Mouse (Mus musculus) E14TG2a.4 (cell line): ENCODE measurements at regions not wholly inside any gene's neighbourhood (a gene's known extent, or its start where the extent isn't known, plus 50 kb on each side); places are given as distances from the start of the nearest gene placed in this dataset.
"Not testable (repeated sequence)": the region's sequence is repeated elsewhere in the genome, so short reads cannot be mapped to it uniquely, and the experiment has no call there.

Experiments
- H3K27me3 ChIP-seq: 2 replicates; pipeline ENCODE4 v1.6.1; 2014; ENCODE audit warnings: low read length, control low read depth; ENCODE audit not compliant: insufficient read depth
- H3K36me3 ChIP-seq: 2 replicates; pipeline ENCODE4 v1.6.1; 2014; ENCODE audit warnings: low read length, control low read depth; ENCODE audit not compliant: insufficient read depth
- H3K4me1 ChIP-seq: replicated peaks from 2 replicates; pipeline ENCODE4 v1.6.1; 2014; ENCODE audit warnings: low read depth, low read length, control low read depth
- H3K4me3 ChIP-seq: replicated peaks from 2 replicates; pipeline ENCODE4 v1.5.1; 2014; ENCODE audit warnings: mild to moderate bottlenecking, low read length
- H3K9me3 ChIP-seq: 2 replicates; pipeline ENCODE4 v1.6.1; 2014; ENCODE audit warnings: low read length, control low read depth
- CTCF ChIP-seq: conservative IDR thresholded peaks from 2 replicates; pipeline ENCODE4 v1.5.1; 2014; ENCODE audit warnings: low read length
- NANOG ChIP-seq: IDR thresholded peaks from 2 replicates; pipeline ENCODE4 v1.6.1; 2014; ENCODE audit warnings: borderline replicate concordance, low read length, mixed read lengths
- POU5F1 ChIP-seq: IDR thresholded peaks from 2 replicates; pipeline ENCODE4 v1.6.1; 2014; ENCODE audit warnings: low read length, borderline replicate concordance

DNA sequence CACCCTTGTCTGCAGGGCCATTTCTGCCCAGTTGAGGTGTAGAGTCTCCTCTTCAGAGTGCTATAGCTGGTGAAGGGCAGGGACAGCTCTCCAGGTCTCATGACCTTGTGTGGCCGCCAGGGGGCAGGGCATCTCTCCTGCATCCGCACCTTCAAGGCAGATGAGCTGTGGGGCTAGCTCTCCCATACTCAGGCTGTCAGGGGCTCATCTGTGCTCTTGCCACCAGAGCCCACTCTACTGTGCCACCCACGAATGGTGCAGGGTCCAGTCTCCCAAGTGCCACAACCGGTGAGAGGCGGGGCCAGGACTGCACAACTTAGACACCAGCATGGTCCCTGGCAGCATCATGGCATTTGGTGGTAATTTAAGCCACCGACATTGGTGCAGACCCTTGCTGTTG, 111.3 kb downstream of the Syt10 start:
- no peaks in the 10 kb centered on the region for H3K27me3 ChIP-seq
- no peaks in the 10 kb centered on the region for H3K9me3 ChIP-seq
- peaks cover 5% of the 10 kb centered on the region; the same call in 1 of the 2 replicates for H3K4me1 ChIP-seq
- H3K4me3 ChIP-seq = peak overlapping the region; percentile 50; the same call in 1 of the 2 replicates
- TF ChIP-seq CTCF (peak; percentile 84), POU5F1 (no peak)
- H3K36me3 ChIP-seq = no peaks in the 10 kb centered on the region

DNA sequence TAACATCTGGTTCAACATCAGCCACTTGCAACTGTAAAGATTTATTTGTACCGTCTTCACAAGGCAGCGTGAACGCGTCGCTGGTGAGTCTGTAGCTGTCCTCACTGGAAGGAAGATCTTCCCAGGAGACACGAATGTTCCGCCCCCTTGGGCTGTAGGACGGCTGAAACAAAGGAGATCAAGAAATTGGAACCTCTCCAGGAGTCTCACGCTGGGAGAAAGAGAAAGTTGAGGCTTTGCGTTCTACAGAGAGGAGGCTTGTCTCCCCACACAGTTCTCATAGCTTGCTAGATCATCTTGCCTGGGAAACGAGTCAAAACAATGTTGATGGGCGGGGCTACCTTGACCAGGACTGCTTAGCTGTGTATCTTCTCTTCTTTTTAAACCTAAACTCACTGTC, 117.3 kb downstream of the Syt10 start:
- no peak overlapping the region for H3K4me3 ChIP-seq
- H3K4me1 ChIP-seq = no peaks in the 10 kb centered on the region
- H3K27me3 ChIP-seq = no peaks in the 10 kb centered on the region

DNA sequence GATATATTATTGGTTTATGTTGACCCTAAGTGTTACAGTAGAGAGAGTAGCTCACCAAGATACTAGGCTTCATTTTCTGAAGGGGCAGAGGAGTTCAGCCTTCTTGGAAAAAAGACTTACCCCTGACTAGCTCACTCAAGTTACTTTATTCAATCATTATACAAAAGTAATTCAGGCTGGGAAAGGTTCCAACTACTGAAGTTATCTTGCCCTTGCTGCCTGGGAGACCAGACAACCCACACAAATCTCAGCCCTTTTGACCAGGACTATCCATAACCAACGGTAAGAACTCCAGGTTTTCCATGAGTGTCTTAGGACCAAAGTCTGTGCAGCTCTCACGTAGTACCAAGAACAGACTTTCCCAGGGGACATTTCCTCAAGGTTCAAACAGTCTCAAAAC, 105.5 kb upstream of the Rabl2 start:
- no peaks in the 10 kb centered on the region for H3K36me3 ChIP-seq
- no peaks in the 10 kb centered on the region for H3K27me3 ChIP-seq
- no peaks in the 10 kb centered on the region for H3K4me1 ChIP-seq
- H3K9me3 ChIP-seq = peaks cover 10% of the 10 kb centered on the region
- H3K4me3 ChIP-seq = no peak overlapping the region
- TF ChIP-seq POU5F1 = no peak
- no peak for TF ChIP-seq NANOG
- no peak for TF ChIP-seq CTCF

More for the DNA sequence above, 117.3 kb downstream of the Syt10 start:
- Histone ChIP-seq H3K9me3 (peaks cover 5% of the 10 kb centered on the region; the same call in 1 of the 2 replicates), H3K36me3 (no peaks in the 10 kb centered on the region)
- TF ChIP-seq CTCF = no peak
- TF ChIP-seq NANOG = no peak
- TF ChIP-seq POU5F1 = no peak

DNA sequence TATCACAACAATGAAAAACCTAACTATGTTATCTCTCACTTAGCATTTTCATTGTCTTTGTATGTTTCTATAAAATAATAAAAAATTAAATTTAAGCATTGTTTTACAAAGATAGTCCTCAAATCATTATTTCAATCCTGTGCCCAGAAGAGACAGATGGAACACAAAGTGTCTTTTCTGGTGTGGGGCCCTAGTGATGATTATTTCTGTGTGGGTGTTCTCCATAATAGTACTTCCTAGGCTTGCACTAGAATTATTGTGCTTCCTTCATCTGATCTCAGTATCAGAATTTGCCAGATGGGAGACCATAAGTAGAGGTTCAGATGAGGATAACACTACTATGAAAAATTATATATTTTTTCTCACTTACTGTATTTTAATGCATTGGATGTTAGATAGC, 84.6 kb upstream of the Rabl2 start:
- TF ChIP-seq CTCF (no peak), POU5F1 (no peak), NANOG (no peak)
- Histone ChIP-seq H3K4me3 (no peak overlapping the region), H3K9me3 (no peaks in the 10 kb centered on the region), H3K27me3 (no peaks in the 10 kb centered on the region), H3K4me1 (no peaks in the 10 kb centered on the region), H3K36me3 (no peaks in the 10 kb centered on the region)

DNA sequence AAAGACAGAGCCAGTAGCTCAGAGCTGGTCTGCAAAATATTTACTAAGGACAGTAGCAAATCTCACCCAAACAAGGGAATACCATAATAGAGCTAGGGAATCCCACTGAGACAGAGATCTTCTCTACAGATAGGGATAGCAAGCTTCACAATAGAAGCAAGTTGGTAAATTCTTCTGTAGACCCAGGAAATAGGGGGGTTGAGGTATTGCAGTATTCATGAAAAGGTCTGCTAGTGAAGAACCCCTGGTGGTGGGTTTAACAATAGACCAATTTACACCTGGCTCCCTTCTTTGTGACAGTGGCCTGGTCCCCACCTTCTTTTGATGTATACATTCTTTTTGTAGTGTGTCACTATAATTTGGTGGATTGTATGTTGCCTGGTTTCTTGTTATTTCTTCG, 64.8 kb upstream of the Rabl2 start:
- H3K4me3 ChIP-seq, H3K27me3 ChIP-seq, H3K4me1 ChIP-seq, H3K36me3 ChIP-seq: not testable (repeated sequence)
- TF ChIP-seq NANOG = peak; percentile 77
- H3K9me3 ChIP-seq = peaks cover 21% of the 10 kb centered on the region
